Mouse (Mus musculus): Measurements from ENCODE around the gene Lix1. TPM values are rescaled to one million over a fixed set of nuclear protein-coding genes. Genes with fewer than 3 reads are reported as not detected.

The Lix1 gene
- total RNA-seq (2021) = 1 to 10 TPM; 7.0 to 7.7 TPM

GRCm38 (mm10) chr17:17402222-17403004 is at the start of gene Lix1:
Gene Lix1 (plus strand): TSS chr17:17402672.
- intact Hi-C loops (cut with DNase I) = no loop called here
- no peak for DNase-seq (ENCODE audit: low spot score)

GRCm38 (mm10) chr17:17373550-17373917 is 28.9 kb upstream of the Lix1 start:
- DNase-seq (ENCODE audit: low spot score) = no peak
- intact Hi-C loops (cut with DNase I) = loop anchor here (2.0 to 10.0 kb wide), 3 partner anchors 79 to 461 kb away; no protein-coding TSS in a partner anchor

- intact Hi-C loops (cut with DNase I) = loop anchor here (2.0 to 10.0 kb wide), 3 partner anchors 79 to 461 kb away; no protein-coding TSS in a partner anchor
- DNase-seq (ENCODE audit: low spot score) = peak; percentile 91
Observed at GRCm38 (mm10) chr17:17373918-17374910, 28.3 kb upstream of the Lix1 start, which contains the start of gene Riok2. Gene Riok2 (plus strand): TSS chr17:17374309.

GRCm38 (mm10) chr17:17375581-17375980 is 26.9 kb upstream of the Lix1 start:
- intact Hi-C loops (cut with DNase I) = loop anchor here (5.0 to 10.0 kb wide), 2 partner anchors 423 to 459 kb away; no protein-coding TSS in a partner anchor
- DNase-seq (ENCODE audit: low spot score) = no peak

GRCm38 (mm10) chr17:17383703-17384102 is 18.8 kb upstream of the Lix1 start:
- DNase-seq (ENCODE audit: low spot score) = no peak
- intact Hi-C loops (cut with DNase I) = no loop called here

- no peak for DNase-seq (ENCODE audit: low spot score)
- intact Hi-C loops (cut with DNase I) = no loop called here
Observed at GRCm38 (mm10) chr17:17384502-17384901, 18.0 kb upstream of the Lix1 start.

GRCm38 (mm10) chr17:17386117-17386516 is 16.4 kb upstream of the Lix1 start:
- intact Hi-C loops (cut with DNase I) = no loop called here
- DNase-seq (ENCODE audit: low spot score) = no peak

- intact Hi-C loops (cut with DNase I) = loop anchor here (5.0 to 10.0 kb wide), 3 partner anchors 173 to 355 kb away; partner anchors contain the start of gene Lnpep
- DNase-seq (ENCODE audit: low spot score) = no peak
Observed at GRCm38 (mm10) chr17:17391823-17392222, 10.6 kb upstream of the Lix1 start.

- intact Hi-C loops (cut with DNase I) = loop anchor here (5.0 to 10.0 kb wide), 3 partner anchors 172 to 354 kb away; partner anchors contain the start of gene Lnpep
- no peak for DNase-seq (ENCODE audit: low spot score)
Observed at GRCm38 (mm10) chr17:17392863-17393262, 9.6 kb upstream of the Lix1 start.

GRCm38 (mm10) chr17:17393300-17393699 is 9.2 kb upstream of the Lix1 start:
- intact Hi-C loops (cut with DNase I) = loop anchor here (5.0 to 10.0 kb wide), 3 partner anchors 172 to 354 kb away; partner anchors contain the start of gene Lnpep
- no peak for DNase-seq (ENCODE audit: low spot score)

- intact Hi-C loops (cut with DNase I) = loop anchor here (1.0 to 10.0 kb wide), 4 partner anchors 170 to 353 kb away; partner anchors contain the start of gene Lnpep
- DNase-seq (ENCODE audit: low spot score) = no peak
Observed at GRCm38 (mm10) chr17:17394336-17394735, 8.1 kb upstream of the Lix1 start.

- no peak for DNase-seq (ENCODE audit: low spot score)
- intact Hi-C loops (cut with DNase I) = loop anchor here (10.0 kb wide), 1 partner anchor 168 kb away; no protein-coding TSS in a partner anchor
Observed at GRCm38 (mm10) chr17:17396869-17397268, 5.6 kb upstream of the Lix1 start.

- intact Hi-C loops (cut with DNase I) = loop anchor here (10.0 kb wide), 1 partner anchor 166 kb away; no protein-coding TSS in a partner anchor
- no peak for DNase-seq (ENCODE audit: low spot score)
Observed at GRCm38 (mm10) chr17:17398664-17399063, 3.8 kb upstream of the Lix1 start.

- intact Hi-C loops (cut with DNase I) = no loop called here
Observed at GRCm38 (mm10) chr17:17403038-17403437, 566 bp downstream of the Lix1 start.

GRCm38 (mm10) chr17:17403578-17404112 is 1.2 kb downstream of the Lix1 start:
- DNase-seq (ENCODE audit: low spot score) = no peak
- intact Hi-C loops (cut with DNase I) = no loop called here

More at GRCm38 (mm10) chr17:17403038-17403437, 566 bp downstream of the Lix1 start:
- no peak for DNase-seq (ENCODE audit: low spot score)

- intact Hi-C loops (cut with DNase I) = loop anchor here (5.0 kb wide), 1 partner anchor 42 kb away; no protein-coding TSS in a partner anchor
- no peak for DNase-seq (ENCODE audit: low spot score)
Observed at GRCm38 (mm10) chr17:17404811-17405544, 2.5 kb downstream of the Lix1 start.

- DNase-seq (ENCODE audit: low spot score) = no peak
- intact Hi-C loops (cut with DNase I) = loop anchor here (5.0 kb wide), 1 partner anchor 42 kb away; no protein-coding TSS in a partner anchor
Observed at GRCm38 (mm10) chr17:17405606-17406005, 3.1 kb downstream of the Lix1 start.

GRCm38 (mm10) chr17:17408137-17408536 is 5.7 kb downstream of the Lix1 start:
- intact Hi-C loops (cut with DNase I) = loop anchor here (5.0 kb wide), 1 partner anchor 39 kb away; no protein-coding TSS in a partner anchor
- DNase-seq (ENCODE audit: low spot score) = no peak

Data from heart, postnatal 25 days (tissue).